Mouse (Mus musculus): ENCODE measurements at regions not wholly inside any gene's neighbourhood (a gene's known extent, or its start where the extent isn't known, plus 50 kb on each side); places are given as distances from the start of the nearest gene placed in this dataset.

GRCm38 (mm10) chr16:9217361-9217760 is 387.5 kb downstream of the 1810013L24Rik start:
- H3K27ac ChIP-seq (ENCODE audit: low read depth, low read length), result no peak overlapping the region
- no peaks in the 10 kb centered on the region for H3K9me3 ChIP-seq (ENCODE audit: control insufficient read depth, low read length)
- H3K27me3 ChIP-seq (replicated peaks; ENCODE audit: control insufficient read depth, insufficient read depth, low read length), result no peaks in the 10 kb centered on the region
- WGBS, result 85% methylated on average over 7 of the region's 7 CpGs
- DNase-seq (ENCODE audit: low spot score) (no peak), ATAC-seq (replicated peaks; ENCODE audit: low FRiP score) (no peak)
- no peak overlapping the region for H3K4me3 ChIP-seq (ENCODE audit: low read depth, low read length)
- no peaks in the 10 kb centered on the region for H3K36me3 ChIP-seq (ENCODE audit: control insufficient read depth, insufficient read depth, low read length)
- no peaks in the 10 kb centered on the region for H3K4me1 ChIP-seq (replicated peaks; ENCODE audit: control insufficient read depth, insufficient read depth, low read length)
- H3K4me2 ChIP-seq, result no peak overlapping the region
- no peak overlapping the region for H3K9ac ChIP-seq (ENCODE audit: low read depth, low read length)

DNA sequence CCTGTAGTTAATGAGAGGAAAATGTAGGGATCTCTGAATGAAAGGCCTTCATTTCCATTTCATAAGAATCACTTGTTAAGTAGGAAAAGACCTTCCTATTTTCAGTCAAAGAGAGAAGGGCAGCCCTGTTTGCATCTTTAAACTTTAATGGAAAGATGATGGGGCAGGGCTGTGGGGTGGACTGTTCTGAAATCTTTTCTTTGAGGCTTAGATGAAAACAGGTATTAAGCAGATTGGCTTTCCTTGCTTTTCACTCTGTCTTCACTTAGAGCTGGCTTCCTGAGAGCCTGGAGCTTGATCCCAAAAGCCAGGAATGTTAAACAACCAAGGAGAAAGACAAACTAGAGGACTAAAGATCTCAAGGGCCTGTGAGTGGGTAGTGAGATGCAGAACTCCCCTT is 400.3 kb downstream of the 1810013L24Rik start:
- H3K27me3 ChIP-seq (replicated peaks; ENCODE audit: control insufficient read depth, insufficient read depth, low read length), result no peaks in the 10 kb centered on the region
- no peak overlapping the region for H3K4me2 ChIP-seq
- no peaks in the 10 kb centered on the region for H3K9me3 ChIP-seq (ENCODE audit: control insufficient read depth, low read length)
- H3K4me3 ChIP-seq (ENCODE audit: low read depth, low read length), result no peak overlapping the region
- ATAC-seq (replicated peaks; ENCODE audit: low FRiP score) (no peak), DNase-seq (ENCODE audit: low spot score) (no peak)
- H3K9ac ChIP-seq (ENCODE audit: low read depth, low read length), result no peak overlapping the region
- H3K27ac ChIP-seq (ENCODE audit: low read depth, low read length), result no peak overlapping the region
- H3K36me3 ChIP-seq (ENCODE audit: control insufficient read depth, insufficient read depth, low read length), result no peaks in the 10 kb centered on the region
- no peaks in the 10 kb centered on the region for H3K4me1 ChIP-seq (replicated peaks; ENCODE audit: control insufficient read depth, insufficient read depth, low read length)

- Histone ChIP-seq H3K36me3 (ENCODE audit: control insufficient read depth, insufficient read depth, low read length) (no peaks in the 10 kb centered on the region), H3K9me3 (ENCODE audit: control insufficient read depth, low read length) (no peaks in the 10 kb centered on the region), H3K27ac (ENCODE audit: low read depth, low read length) (no peak overlapping the region), H3K4me1 (replicated peaks; ENCODE audit: control insufficient read depth, insufficient read depth, low read length) (no peaks in the 10 kb centered on the region), H3K4me3 (ENCODE audit: low read depth, low read length) (no peak overlapping the region), H3K9ac (ENCODE audit: low read depth, low read length) (no peak overlapping the region), H3K27me3 (replicated peaks; ENCODE audit: control insufficient read depth, insufficient read depth, low read length) (no peaks in the 10 kb centered on the region), H3K4me2 (no peak overlapping the region)
- 92% methylated on average over 4 of the region's 4 CpGs for WGBS
- DNase-seq (ENCODE audit: low spot score) (no peak), ATAC-seq (replicated peaks; ENCODE audit: low FRiP score) (no peak)
Observed at GRCm38 (mm10) chr16:9242099-9242498, 412.2 kb downstream of the 1810013L24Rik start.

- Histone ChIP-seq H3K9ac (ENCODE audit: low read depth, low read length) (no peak overlapping the region), H3K27ac (ENCODE audit: low read depth, low read length) (no peak overlapping the region), H3K4me2 (no peak overlapping the region), H3K36me3 (ENCODE audit: control insufficient read depth, insufficient read depth, low read length) (no peaks in the 10 kb centered on the region), H3K9me3 (ENCODE audit: control insufficient read depth, low read length) (no peaks in the 10 kb centered on the region), H3K4me3 (ENCODE audit: low read depth, low read length) (no peak overlapping the region), H3K27me3 (replicated peaks; ENCODE audit: control insufficient read depth, insufficient read depth, low read length) (no peaks in the 10 kb centered on the region), H3K4me1 (replicated peaks; ENCODE audit: control insufficient read depth, insufficient read depth, low read length) (no peaks in the 10 kb centered on the region)
- WGBS, result 56% methylated on average over 3 of the region's 3 CpGs
- DNase-seq (ENCODE audit: low spot score) (no peak), ATAC-seq (replicated peaks; ENCODE audit: low FRiP score) (no peak)
Observed at GRCm38 (mm10) chr16:9247198-9247597, 417.3 kb downstream of the 1810013L24Rik start.

DNA sequence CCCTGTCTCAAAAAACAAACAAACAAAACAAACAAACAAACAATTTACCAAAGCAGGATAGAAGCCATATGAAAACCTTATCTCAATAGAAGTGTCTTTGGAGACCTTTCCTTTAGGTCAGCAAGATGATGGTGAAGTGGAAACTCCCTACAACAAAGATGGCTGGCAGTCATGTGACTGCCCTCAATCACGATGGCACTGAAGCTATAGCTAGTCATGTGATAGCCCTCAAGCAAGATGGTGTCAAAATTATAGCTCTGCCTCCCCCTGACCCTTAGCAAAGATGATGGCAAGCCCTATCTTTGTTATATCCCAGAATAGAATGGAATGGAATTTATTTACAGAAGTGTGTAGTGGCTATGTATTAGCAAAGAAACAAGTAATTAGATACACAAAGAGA is 423.2 kb downstream of the 1810013L24Rik start:
- Histone ChIP-seq H3K27me3 (replicated peaks; ENCODE audit: control insufficient read depth, insufficient read depth, low read length) (no peaks in the 10 kb centered on the region), H3K4me1 (replicated peaks; ENCODE audit: control insufficient read depth, insufficient read depth, low read length) (no peaks in the 10 kb centered on the region), H3K4me3 (ENCODE audit: low read depth, low read length) (no peak overlapping the region), H3K27ac (ENCODE audit: low read depth, low read length) (no peak overlapping the region), H3K4me2 (no peak overlapping the region), H3K9ac (ENCODE audit: low read depth, low read length) (no peak overlapping the region), H3K36me3 (ENCODE audit: control insufficient read depth, insufficient read depth, low read length) (no peaks in the 10 kb centered on the region), H3K9me3 (ENCODE audit: control insufficient read depth, low read length) (no peaks in the 10 kb centered on the region)
- WGBS, result 76% methylated on average over 1 of the region's 1 CpGs
- no peak for DNase-seq (ENCODE audit: low spot score)
- ATAC-seq (replicated peaks; ENCODE audit: low FRiP score), result no peak

GRCm38 (mm10) chr16:9255351-9255750 is 425.5 kb downstream of the 1810013L24Rik start:
- Histone ChIP-seq H3K9me3 (ENCODE audit: control insufficient read depth, low read length) (no peaks in the 10 kb centered on the region), H3K27ac (ENCODE audit: low read depth, low read length) (no peak overlapping the region), H3K9ac (ENCODE audit: low read depth, low read length) (no peak overlapping the region), H3K4me3 (ENCODE audit: low read depth, low read length) (no peak overlapping the region), H3K4me2 (no peak overlapping the region), H3K36me3 (ENCODE audit: control insufficient read depth, insufficient read depth, low read length) (no peaks in the 10 kb centered on the region), H3K4me1 (replicated peaks; ENCODE audit: control insufficient read depth, insufficient read depth, low read length) (no peaks in the 10 kb centered on the region), H3K27me3 (replicated peaks; ENCODE audit: control insufficient read depth, insufficient read depth, low read length) (no peaks in the 10 kb centered on the region)
- DNase-seq (ENCODE audit: low spot score) (no peak), ATAC-seq (replicated peaks; ENCODE audit: low FRiP score) (no peak)
- 26% methylated on average over 3 of the region's 3 CpGs for WGBS

GRCm38 (mm10) chr16:9260966-9261365 is 431.1 kb downstream of the 1810013L24Rik start:
- ATAC-seq (replicated peaks; ENCODE audit: low FRiP score) (no peak), DNase-seq (ENCODE audit: low spot score) (no peak)
- Histone ChIP-seq H3K27me3 (replicated peaks; ENCODE audit: control insufficient read depth, insufficient read depth, low read length) (no peaks in the 10 kb centered on the region), H3K4me2 (no peak overlapping the region), H3K4me3 (ENCODE audit: low read depth, low read length) (no peak overlapping the region), H3K9ac (ENCODE audit: low read depth, low read length) (no peak overlapping the region), H3K27ac (ENCODE audit: low read depth, low read length) (no peak overlapping the region), H3K9me3 (ENCODE audit: control insufficient read depth, low read length) (no peaks in the 10 kb centered on the region), H3K36me3 (ENCODE audit: control insufficient read depth, insufficient read depth, low read length) (no peaks in the 10 kb centered on the region), H3K4me1 (replicated peaks; ENCODE audit: control insufficient read depth, insufficient read depth, low read length) (no peaks in the 10 kb centered on the region)
- WGBS, result 76% methylated on average over 3 of the region's 3 CpGs

DNA sequence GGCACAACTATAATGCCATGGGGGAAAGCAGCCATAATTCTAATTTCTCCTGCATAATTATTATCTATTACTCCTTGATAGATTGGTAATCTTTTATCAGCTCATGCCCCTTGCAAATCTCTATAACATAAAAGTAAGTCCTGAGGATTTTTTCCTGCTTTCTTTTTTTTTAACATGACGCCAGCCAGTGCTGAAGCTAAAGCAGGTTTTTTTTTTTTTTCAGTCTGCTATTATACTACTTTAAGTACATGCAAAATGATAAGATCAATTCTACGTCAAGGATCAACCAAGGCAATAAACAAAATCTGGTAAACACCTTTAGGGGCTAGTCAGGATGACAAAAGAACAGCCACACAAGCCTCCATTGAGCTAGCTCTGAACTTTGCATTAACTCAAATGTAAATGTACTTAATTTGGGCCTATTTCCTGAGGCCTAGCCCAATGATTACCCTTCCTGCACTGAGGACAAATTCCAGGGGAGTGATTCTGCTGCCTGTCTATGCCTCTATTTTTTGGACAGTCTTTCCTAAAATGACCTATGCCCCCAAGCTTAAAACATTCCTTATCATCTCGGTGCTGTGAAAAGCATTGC is 434.8 kb downstream of the 1810013L24Rik start:
- WGBS, result 49% methylated on average over 3 of the region's 3 CpGs
- H3K27me3 ChIP-seq (replicated peaks; ENCODE audit: control insufficient read depth, insufficient read depth, low read length), result no peaks in the 10 kb centered on the region
- no peaks in the 10 kb centered on the region for H3K36me3 ChIP-seq (ENCODE audit: control insufficient read depth, insufficient read depth, low read length)
- H3K9me3 ChIP-seq (ENCODE audit: control insufficient read depth, low read length), result no peaks in the 10 kb centered on the region
- H3K4me1 ChIP-seq (replicated peaks; ENCODE audit: control insufficient read depth, insufficient read depth, low read length), result no peaks in the 10 kb centered on the region
- H3K9ac ChIP-seq (ENCODE audit: low read depth, low read length), result no peak overlapping the region
- no peak overlapping the region for H3K4me2 ChIP-seq
- ATAC-seq (replicated peaks; ENCODE audit: low FRiP score), result no peak
- no peak overlapping the region for H3K27ac ChIP-seq (ENCODE audit: low read depth, low read length)
- no peak for DNase-seq (ENCODE audit: low spot score)
- no peak overlapping the region for H3K4me3 ChIP-seq (ENCODE audit: low read depth, low read length)

GRCm38 (mm10) chr16:9267204-9267603 is 437.3 kb downstream of the 1810013L24Rik start:
- no peak overlapping the region for H3K4me2 ChIP-seq
- H3K4me1 ChIP-seq (replicated peaks; ENCODE audit: control insufficient read depth, insufficient read depth, low read length), result no peaks in the 10 kb centered on the region
- H3K9me3 ChIP-seq (ENCODE audit: control insufficient read depth, low read length), result no peaks in the 10 kb centered on the region
- H3K36me3 ChIP-seq (ENCODE audit: control insufficient read depth, insufficient read depth, low read length), result no peaks in the 10 kb centered on the region
- no peak overlapping the region for H3K27ac ChIP-seq (ENCODE audit: low read depth, low read length)
- no peak overlapping the region for H3K9ac ChIP-seq (ENCODE audit: low read depth, low read length)
- DNase-seq (ENCODE audit: low spot score) (no peak), ATAC-seq (replicated peaks; ENCODE audit: low FRiP score) (no peak)
- no peaks in the 10 kb centered on the region for H3K27me3 ChIP-seq (replicated peaks; ENCODE audit: control insufficient read depth, insufficient read depth, low read length)
- H3K4me3 ChIP-seq (ENCODE audit: low read depth, low read length), result no peak overlapping the region
